Comparison of ENCODE assay signal across 20 mouse cellular contexts in genomic region chr14:21574686-21575309, GRCm38 (mm10).
DNase-seq lines count a peak whose midpoint lies in the region; ATAC-seq and TF ChIP-seq lines count a peak whose summit lies in the region.
"Had no signal": no experiment of that assay in that cellular context is flagged by ENCODE, and none has a peak within 500 bp of the region (broad histone marks: within the 10 kb centered on the region; RNA-seq: fewer than 3 reads in every experiment).

No protein-coding gene starts in this region.

- H3K4me1 ChIP-seq in heart, postnatal 0 days (ENCODE audit: control insufficient read depth, insufficient read depth), result peaks cover 21% of the 10 kb centered on the region; the same call in 1 of the 2 replicates

- no peak overlapping the region for H3K9ac ChIP-seq in heart, postnatal 0 days (replicated peaks; ENCODE audit: low read depth, low read length)
- H3K9ac ChIP-seq: embryonic facial prominence, embryonic 12.5 days; forebrain, embryonic 15.5 days; hindbrain, embryonic 12.5 days had no signal

- DNase-seq in heart, postnatal 0 days (ENCODE audit: low spot score), result no peak
- DNase-seq in heart, postnatal 10 days, result no peak
- peak; percentile 27 for DNase-seq in 416B (ENCODE audit: low read depth)
- DNase-seq in splenic B cell, adult 2 months (ENCODE audit: low read depth, low spot score), result peak; percentile 4
- DNase-seq in retina, postnatal 1 day, result no peak
- no peak for DNase-seq in cerebellum, postnatal 36 days
- DNase-seq: adrenal gland, adult 2 months; adrenal gland, postnatal 25 days; cerebellum, adult 18-20 months; cerebellum, adult 9-11 months; gastrocnemius, postnatal 36 days; heart, adult 18-20 months; heart, postnatal 36 days had no signal

- no peak for ATAC-seq in heart, postnatal 0 days (ENCODE audit: insufficient read depth, low read depth)
- ATAC-seq in granulocyte monocyte progenitor cell, adult 5-6 weeks (replicated peaks; ENCODE audit: poor library complexity, severe bottlenecking), result peak; percentile 44
- ATAC-seq: forebrain, embryonic 15.5 days; hindbrain, embryonic 16.5 days; inflammation-experienced regulatory T-cells, adult 6 months had no signal

- no peak overlapping the region for H3K4me2 ChIP-seq in heart, postnatal 0 days (ENCODE audit: low read depth, low read length)
- H3K4me2 ChIP-seq: embryonic facial prominence, embryonic 12.5 days; forebrain, embryonic 15.5 days; hindbrain, embryonic 12.5 days had no signal

- intact Hi-C loops in heart, postnatal 10 days (cut with DNase I), result no loop called here

- H3K36me3 ChIP-seq in heart, postnatal 0 days (replicated peaks; ENCODE audit: control insufficient read depth, insufficient read depth, low read length), result no peaks in the 10 kb centered on the region
- H3K36me3 ChIP-seq in splenic B cell, adult 2 months (ENCODE audit: control insufficient read depth, insufficient read depth, low read length, poor library complexity, severe bottlenecking), result no peaks in the 10 kb centered on the region; the same call in 1 of the 2 replicates
- H3K36me3 ChIP-seq: embryonic facial prominence, embryonic 12.5 days; forebrain, embryonic 15.5 days; heart, embryonic 10.5 days; hindbrain, embryonic 12.5 days had no signal

- no peak for TF ChIP-seq CTCF in heart, postnatal 0 days (IDR thresholded peaks at IDR 0.05; ENCODE audit: low read depth)

- no peaks in the 10 kb centered on the region for H3K9me3 ChIP-seq in heart, postnatal 0 days (replicated peaks; ENCODE audit: control insufficient read depth, low read length)
- H3K9me3 ChIP-seq: embryonic facial prominence, embryonic 12.5 days; forebrain, embryonic 15.5 days; heart, embryonic 10.5 days; hindbrain, embryonic 12.5 days had no signal

- 52% methylated on average over 8 of the region's 8 CpGs for WGBS in heart, postnatal 0 days

- no peaks in the 10 kb centered on the region for H3K27me3 ChIP-seq in heart, postnatal 0 days (ENCODE audit: control insufficient read depth, insufficient read depth, low read length)
- no peaks in the 10 kb centered on the region for H3K27me3 ChIP-seq in splenic B cell, adult 2 months (ENCODE audit: control insufficient read depth, insufficient read depth, low read length, poor library complexity, severe bottlenecking)
- H3K27me3 ChIP-seq: embryonic facial prominence, embryonic 12.5 days; forebrain, embryonic 15.5 days; hindbrain, embryonic 12.5 days had no signal

- H3K4me3 ChIP-seq in heart, postnatal 0 days (ENCODE audit: low read depth, low read length), result no peak overlapping the region
- H3K4me3 ChIP-seq: embryonic facial prominence, embryonic 12.5 days; forebrain, embryonic 15.5 days; heart, embryonic 10.5 days; hindbrain, embryonic 12.5 days had no signal

- 0 out of 2 replicates have a peak overlapping the region, but pooled peaks have one; percentile 25 for H3K27ac ChIP-seq in heart, postnatal 0 days (ENCODE audit: low read depth)
- H3K27ac ChIP-seq: embryonic facial prominence, embryonic 12.5 days; forebrain, embryonic 15.5 days; heart, embryonic 10.5 days; hindbrain, embryonic 12.5 days had no signal

- TF ChIP-seq EP300 in heart, postnatal 0 days (IDR thresholded peaks at IDR 0.05; ENCODE audit: low read depth), result no peak

Comparison
In these comparisons a context has a peak if more than half of its experiments do, and no peak if none do; other contexts are left out.
1. DNase-seq: peak in 416B (single experiment) and splenic B cell, adult 2 months (single experiment); none in heart, postnatal 0 days (single experiment), heart, postnatal 10 days (0 of 2), retina, postnatal 1 day (single experiment) and cerebellum, postnatal 36 days (0 of 2).